Mouse (Mus musculus): ENCODE results near the gene C330007P06Rik.
"Not testable (repeated sequence)": the region's sequence is repeated elsewhere in the genome, so short reads cannot be mapped to it uniquely, and the experiment has no call there.

The C330007P06Rik gene

GRCm38 (mm10) chrX:36873765-36874164 lies at the start of gene C330007P06Rik, which contains the start of gene Ube2a:
TSS of gene C330007P06Rik (minus strand) at chrX:36874111.
TSS of gene Ube2a (plus strand) at chrX:36873900.
- DNase-seq (ENCODE audit: low spot score in 2 of 2): no peak

DNA sequence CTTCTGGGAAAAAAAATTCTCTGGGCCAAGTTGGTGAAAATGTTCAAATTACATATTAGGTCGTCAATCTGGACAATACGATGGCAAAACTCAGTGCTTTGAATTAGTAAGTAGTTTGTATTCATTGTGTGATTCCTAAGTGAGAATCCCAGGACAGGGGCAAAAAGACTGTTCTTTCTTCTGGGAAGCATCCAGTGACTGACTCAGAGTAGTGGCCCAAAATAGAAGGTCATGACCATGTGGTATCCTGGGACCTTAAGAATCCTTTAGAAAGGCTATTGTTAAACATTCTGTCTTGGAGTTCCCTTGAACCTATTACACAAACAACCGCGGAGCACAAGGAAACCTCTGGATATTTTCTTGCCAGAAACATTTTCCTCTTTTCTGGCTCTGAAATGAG lies 47.4 kb upstream of the C330007P06Rik start:
- DNase-seq (ENCODE audit: low spot score in 2 of 2): no peak

DNA sequence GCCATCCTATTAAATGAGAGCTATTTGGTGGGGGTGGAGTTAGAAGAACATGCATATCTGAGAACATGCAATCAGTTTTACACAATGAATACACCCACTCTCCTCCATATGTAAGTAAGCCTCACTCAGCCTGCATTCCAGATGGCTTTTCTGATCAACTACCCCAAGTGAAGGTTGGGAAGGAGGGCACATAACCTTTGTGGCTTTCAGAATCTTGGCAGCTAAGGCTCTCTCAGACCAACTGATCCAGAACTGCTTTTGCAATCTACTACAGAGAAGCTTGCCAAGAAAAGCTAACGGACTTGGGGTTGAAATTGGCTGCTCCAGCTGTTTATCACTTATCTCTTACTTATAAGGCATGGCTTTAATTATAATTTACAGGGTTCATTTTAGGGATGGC lies 43.8 kb upstream of the C330007P06Rik start:
- DNase-seq (ENCODE audit: low spot score in 2 of 2): no peak

GRCm38 (mm10) chrX:36911343-36911742 lies 37.4 kb upstream of the C330007P06Rik start:
- no peak for DNase-seq (ENCODE audit: low spot score in 2 of 2)

DNA sequence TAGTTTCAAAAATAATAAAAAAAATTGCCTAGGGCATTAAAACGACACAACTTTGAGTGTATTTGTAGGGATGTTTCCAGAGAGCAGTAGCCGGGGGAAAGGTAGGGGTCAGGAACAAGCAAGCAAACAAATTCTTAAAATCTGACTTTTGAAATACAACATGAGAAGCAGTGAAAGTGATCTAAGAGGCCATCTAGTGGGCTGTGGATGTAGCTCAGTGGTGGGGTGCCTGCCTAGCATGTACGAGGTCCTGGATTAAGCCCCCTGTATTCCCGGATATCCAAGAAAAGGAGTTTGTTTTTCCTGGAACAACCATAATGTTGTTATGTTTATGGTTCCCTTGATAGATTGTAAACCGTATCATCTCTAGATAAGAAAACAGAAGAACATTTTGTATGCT lies 32.6 kb upstream of the C330007P06Rik start:
- no peak for DNase-seq (ENCODE audit: low spot score in 2 of 2)

DNA sequence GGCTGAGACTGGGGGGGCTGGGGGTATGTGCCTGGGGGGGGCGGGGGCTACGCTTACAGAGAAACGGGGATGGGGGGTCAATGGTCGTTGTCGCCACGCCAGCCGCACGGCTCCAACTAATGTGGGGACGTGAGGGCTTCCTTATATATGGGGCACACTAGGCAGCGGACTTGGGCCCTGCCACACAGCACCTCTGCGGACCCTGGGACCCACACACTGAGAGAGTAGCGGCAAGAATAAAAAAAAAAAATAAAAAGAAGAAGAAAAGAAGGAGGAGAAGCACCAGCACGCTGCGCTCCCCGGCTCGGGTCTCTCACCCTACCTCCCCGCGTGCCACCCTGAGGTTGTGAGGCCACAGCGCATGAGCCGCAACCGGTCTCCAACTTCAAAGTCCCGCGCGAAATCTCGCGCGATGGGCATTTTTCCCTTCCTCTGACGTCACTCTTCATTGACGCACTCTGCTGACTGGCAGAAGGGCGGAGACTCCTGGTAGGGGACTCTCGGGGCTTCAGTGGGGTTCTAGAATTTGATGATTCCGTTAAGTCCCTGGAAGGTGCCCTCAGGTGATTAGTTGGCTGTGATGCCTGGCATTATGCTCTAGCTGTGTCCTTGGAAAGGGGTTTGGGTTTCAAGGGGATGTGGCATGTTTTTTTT lies 29.3 kb upstream of the C330007P06Rik start:
- DNase-seq (ENCODE audit: low spot score in 2 of 2): peak; percentile 81 to 87

DNA sequence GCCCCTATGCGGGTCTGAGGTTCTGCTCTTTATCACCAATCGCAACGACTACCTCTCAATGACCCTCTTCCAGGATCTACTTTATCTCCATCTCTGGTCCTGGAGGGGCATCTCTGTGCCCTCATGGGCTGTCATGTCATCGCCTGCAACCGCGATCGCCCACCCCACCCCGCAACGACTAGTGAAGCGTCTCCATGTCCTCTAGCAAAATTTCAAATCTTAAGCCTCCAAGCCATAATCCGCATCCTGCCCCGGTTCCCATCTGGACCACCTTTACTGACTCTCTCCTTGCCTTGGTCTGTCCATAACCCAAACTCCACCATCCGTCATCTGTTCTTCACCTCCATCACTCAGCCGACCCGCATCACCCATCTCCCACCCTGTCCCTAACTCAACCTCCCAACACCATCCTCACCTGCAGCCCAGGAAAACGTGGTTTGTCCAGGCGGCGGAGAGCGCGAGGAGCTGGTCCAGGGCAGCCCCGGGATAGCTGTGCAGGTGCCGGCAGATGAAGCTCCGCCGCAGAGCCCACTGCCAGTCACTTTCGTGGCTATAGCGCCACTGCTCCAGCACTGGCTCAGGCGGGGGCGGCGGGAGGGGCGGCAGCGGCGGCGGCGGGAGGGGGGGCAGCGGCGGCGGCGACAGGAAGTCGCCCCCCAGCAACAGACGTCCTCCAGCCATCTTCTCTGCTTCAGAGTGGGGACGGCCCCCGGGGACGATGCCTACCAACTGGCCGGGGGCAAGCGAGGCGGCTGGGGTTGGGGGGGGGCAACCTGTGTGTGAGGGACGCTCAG lies 28.6 kb upstream of the C330007P06Rik start, which contains the start of gene Nkrf:
TSS of gene Nkrf (minus strand) at position 579 of the 794 bp plus-strand sequence.
- DNase-seq (ENCODE audit: low spot score in 2 of 2): peak; percentile 20 to 24

- DNase-seq (ENCODE audit: low spot score in 2 of 2): no peak
Observed at GRCm38 (mm10) chrX:36901655-36902054, 27.7 kb upstream of the C330007P06Rik start.

GRCm38 (mm10) chrX:36898931-36899330 lies 25.0 kb upstream of the C330007P06Rik start:
- DNase-seq (ENCODE audit: low spot score in 2 of 2): not testable (repeated sequence)

DNA sequence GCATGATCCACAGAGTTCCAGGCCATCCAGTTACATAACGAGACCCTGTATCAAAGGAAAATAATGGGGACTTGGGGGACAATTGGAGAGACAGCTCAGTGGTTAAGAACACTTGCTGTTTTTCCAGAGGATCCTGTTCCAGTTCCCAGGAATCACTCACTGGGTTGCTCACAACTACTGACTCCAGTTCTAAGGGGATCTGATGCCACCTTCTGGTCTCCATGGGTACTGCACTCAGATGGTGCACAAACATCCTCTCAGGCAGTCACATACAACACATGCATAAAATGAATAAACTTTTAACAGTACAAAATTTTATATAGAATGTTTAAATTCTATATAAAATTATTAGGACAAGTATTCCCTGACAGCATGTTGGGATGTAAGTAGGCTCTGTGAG lies 10.8 kb upstream of the C330007P06Rik start:
- DNase-seq (ENCODE audit: low spot score in 2 of 2): no peak

DNA sequence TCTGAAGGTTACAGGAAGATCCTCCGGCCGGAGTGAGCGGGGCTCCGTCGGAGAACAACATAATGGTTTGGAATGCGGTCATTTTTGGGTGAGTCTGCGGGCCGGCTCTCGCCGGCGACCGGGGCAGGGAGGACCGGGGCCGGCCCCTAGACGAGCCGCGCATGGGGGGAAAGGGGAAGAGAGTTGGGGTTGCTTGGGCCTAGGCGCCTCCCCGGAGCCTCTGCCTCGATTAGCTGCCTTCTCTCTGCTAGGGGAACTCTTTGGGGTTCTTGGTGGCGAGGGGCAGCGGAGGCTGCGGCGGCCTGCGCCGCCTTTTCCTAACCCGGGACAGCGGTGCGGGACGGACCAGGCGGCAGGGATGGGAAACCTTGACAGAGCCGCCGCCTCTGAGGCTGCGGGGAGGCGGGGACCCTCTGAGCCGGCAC lies 805 bp upstream of the C330007P06Rik start:
- peak in 1 of 2 experiments; percentile 2 for DNase-seq (ENCODE audit: low spot score in 2 of 2)

- peak; percentile 60 to 80 for DNase-seq (ENCODE audit: low spot score in 2 of 2)
Observed at GRCm38 (mm10) chrX:36874178-36874696, 326 bp upstream of the C330007P06Rik start.

DNA sequence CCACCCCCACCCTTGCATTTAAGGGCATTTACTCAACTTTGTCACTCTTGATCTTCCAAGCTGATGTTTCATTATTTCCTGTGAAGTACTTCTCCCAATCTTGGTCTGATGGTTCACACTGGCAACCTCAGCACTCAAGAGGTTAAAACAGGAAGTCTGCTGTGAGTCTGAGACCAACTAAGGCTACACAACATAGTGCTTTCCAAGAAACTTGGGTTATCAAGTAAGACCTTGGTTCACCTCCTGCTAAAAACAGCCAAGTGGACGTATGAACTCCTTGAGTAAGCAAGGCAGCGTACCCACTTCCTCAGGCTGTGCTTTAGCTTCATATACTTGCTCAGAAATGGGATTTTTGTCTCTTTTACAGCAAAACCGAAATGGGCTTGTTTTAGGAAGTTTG lies 3.5 kb downstream of the C330007P06Rik start:
- no peak for DNase-seq (ENCODE audit: low spot score in 2 of 2)

DNA sequence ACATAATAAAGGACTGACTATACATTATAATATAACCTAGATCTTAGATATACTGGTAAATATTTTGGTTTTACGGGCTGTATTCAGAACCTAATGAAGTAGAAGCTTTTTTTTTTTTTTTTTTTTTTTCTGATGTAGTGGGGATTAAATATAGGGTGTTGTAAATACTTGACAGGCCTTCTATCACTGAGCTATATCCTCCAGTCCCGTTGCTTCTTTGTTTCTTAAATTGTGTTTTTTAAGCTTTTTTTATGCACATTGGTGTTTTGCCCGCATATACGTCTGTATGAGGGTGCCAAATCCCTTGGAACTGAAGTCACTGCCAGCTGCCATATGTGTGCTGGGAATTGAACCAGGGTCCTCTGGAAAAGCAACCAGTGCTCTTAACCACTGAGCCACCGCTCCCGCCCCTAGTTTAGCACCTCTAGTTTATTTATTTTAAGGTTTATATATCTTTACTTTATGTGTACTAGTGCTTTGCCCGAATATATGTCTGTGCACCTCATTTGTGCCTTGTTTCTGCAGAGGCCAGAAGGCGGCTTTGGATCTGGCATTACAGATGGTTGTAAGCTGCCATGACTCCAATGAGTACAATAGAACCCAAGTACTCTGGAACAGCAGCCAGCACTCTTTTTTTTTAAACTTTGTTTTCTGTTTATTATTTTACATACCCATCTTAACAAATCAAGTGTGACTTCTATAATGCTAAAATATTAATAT lies 9.1 kb downstream of the C330007P06Rik start:
- DNase-seq (ENCODE audit: low spot score in 2 of 2): no peak

DNA sequence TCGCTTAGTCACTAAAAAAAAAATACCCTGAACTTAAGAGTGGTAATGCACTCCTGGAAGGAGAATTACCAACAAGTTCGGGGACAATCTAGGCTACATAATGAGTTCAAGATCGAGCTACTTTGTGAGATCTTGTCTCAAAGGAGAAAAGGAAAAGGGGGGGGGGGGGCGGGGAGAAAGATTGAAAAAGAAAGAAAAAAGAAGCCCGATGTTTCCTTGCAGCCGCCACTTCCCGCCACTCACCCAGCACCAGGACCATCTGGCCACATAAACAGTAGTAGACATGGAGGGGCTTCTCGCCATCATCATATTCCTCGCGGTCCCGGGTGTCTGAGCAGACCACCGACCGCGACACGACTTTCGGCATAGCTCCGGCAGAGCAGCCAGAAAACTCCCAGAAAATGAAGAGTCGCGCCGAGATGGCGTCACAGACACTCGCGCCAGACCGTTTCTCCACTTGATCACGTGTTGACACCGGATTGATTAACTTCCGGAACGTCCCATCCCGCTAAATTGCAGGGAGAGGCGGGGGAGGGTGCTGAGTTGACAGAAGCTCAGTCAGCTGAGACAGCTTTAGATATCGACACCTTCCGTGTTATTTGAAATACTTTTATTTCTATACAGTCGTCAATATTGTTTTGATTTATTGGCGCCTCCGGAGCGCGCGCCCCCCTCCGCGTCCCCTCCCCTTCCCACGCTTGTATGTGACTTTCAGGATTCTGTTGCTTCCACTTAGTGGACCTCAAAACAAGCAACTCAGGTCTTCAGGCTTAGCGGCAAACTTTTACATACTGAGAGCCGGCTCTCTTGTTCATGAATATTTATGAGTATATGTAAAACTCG lies 9.9 kb downstream of the C330007P06Rik start:
- peak; percentile 66 to 70 for DNase-seq (ENCODE audit: low spot score in 2 of 2)

GRCm38 (mm10) chrX:36852631-36853030 lies 21.3 kb downstream of the C330007P06Rik start:
- DNase-seq (ENCODE audit: low spot score in 2 of 2): no peak

- DNase-seq (ENCODE audit: low spot score in 2 of 2): no peak
Observed at GRCm38 (mm10) chrX:36847152-36847551, 26.8 kb downstream of the C330007P06Rik start.

DNA sequence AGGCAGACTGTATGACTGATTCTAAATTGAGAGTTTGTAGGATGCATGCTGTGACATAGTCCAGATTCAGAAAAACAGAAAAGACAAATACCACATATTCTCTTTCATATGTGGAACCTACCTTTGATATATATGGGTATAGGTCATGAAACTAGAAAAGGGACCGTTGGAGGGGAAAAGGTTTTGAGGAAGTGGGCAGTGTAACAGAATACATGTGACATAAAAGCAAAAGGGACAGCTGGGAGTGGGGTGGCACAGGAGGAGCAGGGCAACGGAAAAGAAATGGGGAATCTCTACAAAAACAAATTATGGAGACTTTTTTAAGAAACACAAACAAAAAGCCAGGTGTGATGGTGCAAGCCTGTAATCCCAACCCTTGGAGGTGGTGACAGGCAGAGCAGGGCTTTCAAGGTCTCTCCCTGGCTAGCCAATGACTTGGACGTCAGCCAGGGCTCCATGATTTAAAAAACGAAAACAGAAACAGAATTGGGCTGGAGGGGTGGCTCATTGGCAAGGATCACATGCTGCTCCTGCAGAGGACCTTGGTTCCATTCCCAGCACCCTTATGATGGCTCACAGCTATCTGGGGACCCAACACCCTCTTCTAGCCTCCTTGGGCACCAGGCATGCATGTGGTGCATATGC lies 30.4 kb downstream of the C330007P06Rik start:
- DNase-seq (ENCODE audit: low spot score in 2 of 2): no peak

GRCm38 (mm10) chrX:36841698-36842097 lies 32.2 kb downstream of the C330007P06Rik start:
- DNase-seq (ENCODE audit: low spot score in 2 of 2): no peak

DNA sequence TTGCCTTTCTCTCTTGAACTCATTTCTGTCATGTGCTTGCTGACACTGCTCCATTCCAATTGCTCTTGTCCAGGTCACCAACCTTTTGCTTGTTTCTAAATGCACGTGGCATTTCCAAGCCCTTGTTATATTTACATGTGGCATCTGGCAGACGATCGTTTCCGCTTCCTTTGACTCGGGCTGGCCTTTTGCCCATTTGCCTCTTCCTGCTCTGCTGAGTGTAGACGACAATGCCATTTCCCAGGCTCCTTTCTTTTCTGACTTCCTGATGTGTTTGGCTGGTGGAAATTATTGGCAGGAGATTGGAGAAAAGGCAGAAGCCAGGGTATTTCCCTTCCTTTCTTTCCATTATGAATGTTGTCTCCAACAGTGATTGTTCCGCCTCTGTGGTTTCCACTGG lies 34.5 kb downstream of the C330007P06Rik start:
- no peak for DNase-seq (ENCODE audit: low spot score in 2 of 2)
